Mouse (Mus musculus): Measurements from ENCODE around the gene Gm21830.

- TF ChIP-seq CTCF (IDR thresholded peaks at IDR 0.05; ENCODE audit: borderline replicate concordance, insufficient read depth, low read depth, low read length) (no peak), POLR2A (IDR thresholded peaks at IDR 0.05; ENCODE audit: borderline replicate concordance, insufficient read depth, low read length) (no peak)
Observed at GRCm38 (mm10) chr2:67481051-67481450, 67.5 kb downstream of the Gm21830 start.

All from cerebellum, adult 2 months (tissue).